Mouse (Mus musculus) stomach, adult 2 months (tissue): Measurements from ENCODE around the gene Dhrs4. TPM values are rescaled to one million over a fixed set of nuclear protein-coding genes. Genes with fewer than 3 reads are reported as not detected.

Experiments used
- polyA plus RNA-seq: library from polyadenylated mRNA; depleted of rRNA; stranded (reverse); fragments of >200 nt; gene quantifications from 2 replicates; pipeline ENCODE4 v1.2.3, GENCODE M21; 2012; rRNA removed

The Dhrs4 gene
- polyA plus RNA-seq, result 9.0 and 9.5 TPM in 2 replicates

GRCm38 (mm10) chr14:55478651-55479599 lies at the start of gene Dhrs4:
Gene Dhrs4 (plus strand): TSS chr14:55478758.

GRCm38 (mm10) chr14:55490361-55491201 lies 12.0 kb downstream of the Dhrs4 start, which contains the start of gene Carmil3:
Gene Carmil3 (plus strand): TSS chr14:55490651.

GRCm38 (mm10) chr14:55510125-55510731 lies 31.7 kb downstream of the Dhrs4 start, which contains the start of gene Cpne6:
Gene Cpne6 (plus strand): TSS chr14:55510445.

GRCm38 (mm10) chr14:55524785-55525184 lies 46.2 kb downstream of the Dhrs4 start, which contains the start of gene Nrl:
Gene Nrl (minus strand): TSS chr14:55524981.

Other genes with a start within 250 kb of the Dhrs4 start
- 0.84 and 1.7 TPM in 2 replicates for gene Carmil3, start 11.9 kb downstream of the Dhrs4 start, polyA plus RNA-seq
- gene Cpne6, start 31.7 kb downstream of the Dhrs4 start, polyA plus RNA-seq, result 0.02 and 0.04 TPM in 2 replicates
- gene Nrl, start 46.2 kb downstream of the Dhrs4 start, polyA plus RNA-seq, result not detected in 2 replicates
- 9.6 and 12.0 TPM in 2 replicates for gene Pck2, start 61.5 kb downstream of the Dhrs4 start, polyA plus RNA-seq
- 34.1 and 39.6 TPM in 2 replicates for gene Dcaf11, start 81.2 kb downstream of the Dhrs4 start, polyA plus RNA-seq
- 0.36 and 0.43 TPM in 2 replicates for gene A730061H03Rik, start 81.6 kb downstream of the Dhrs4 start, polyA plus RNA-seq
- gene Fitm1, start 96.9 kb downstream of the Dhrs4 start, polyA plus RNA-seq, result 5.4 and 7.6 TPM in 2 replicates
- gene Psme1, start 99.4 kb downstream of the Dhrs4 start, polyA plus RNA-seq, result 18.6 and 20.4 TPM in 2 replicates
- 8.2 and 12.0 TPM in 2 replicates for gene Emc9, start 106.5 kb downstream of the Dhrs4 start, polyA plus RNA-seq
- 20.5 and 26.3 TPM in 2 replicates for gene Psme2, start 112.4 kb downstream of the Dhrs4 start, polyA plus RNA-seq
- gene Rnf31, start 113.0 kb downstream of the Dhrs4 start, polyA plus RNA-seq, result 14.6 and 15.8 TPM in 2 replicates
- 20.0 and 20.2 TPM in 2 replicates for gene Irf9, start 124.8 kb downstream of the Dhrs4 start, polyA plus RNA-seq
- 4.1 and 5.4 TPM in 2 replicates for gene Rec8, start 139.3 kb downstream of the Dhrs4 start, polyA plus RNA-seq
- 31.9 and 34.9 TPM in 2 replicates for gene Ipo4, start 157.2 kb downstream of the Dhrs4 start, polyA plus RNA-seq
- 8.5 and 8.6 TPM in 2 replicates for gene Gm49378, start 159.1 kb downstream of the Dhrs4 start, polyA plus RNA-seq
- gene Tm9sf1, start 165.0 kb downstream of the Dhrs4 start, polyA plus RNA-seq, result 55.0 and 58.0 TPM in 2 replicates
- gene Tssk4, start 171.4 kb downstream of the Dhrs4 start, polyA plus RNA-seq, result 0.38 and 0.49 TPM in 2 replicates
- 6.8 and 7.4 TPM in 2 replicates for gene Mdp1, start 181.8 kb downstream of the Dhrs4 start, polyA plus RNA-seq
- gene Gmpr2, start 193.2 kb downstream of the Dhrs4 start, polyA plus RNA-seq, result 3.7 and 4.7 TPM in 2 replicates
- 167 and 187 TPM in 2 replicates for gene Nedd8, start 193.4 kb downstream of the Dhrs4 start, polyA plus RNA-seq
- gene Tinf2, start 203.1 kb downstream of the Dhrs4 start, polyA plus RNA-seq, result 3.1 and 4.4 TPM in 2 replicates
- gene Tgm1, start 235.2 kb downstream of the Dhrs4 start, polyA plus RNA-seq, result 29.4 and 45.8 TPM in 2 replicates
- 24.3 and 27.3 TPM in 2 replicates for gene Rabggta, start 243.5 kb downstream of the Dhrs4 start, polyA plus RNA-seq